Mouse (Mus musculus) retina, postnatal 7 days (tissue): ENCODE results near the gene Ctnna2.

Experiments used
- DNase-seq: peaks from one replicate; pipeline ENCODE4 v3.0.0-alpha.2; 2012; ENCODE audit warnings: low read depth, low spot score

Ctnna2 gene

DNA sequence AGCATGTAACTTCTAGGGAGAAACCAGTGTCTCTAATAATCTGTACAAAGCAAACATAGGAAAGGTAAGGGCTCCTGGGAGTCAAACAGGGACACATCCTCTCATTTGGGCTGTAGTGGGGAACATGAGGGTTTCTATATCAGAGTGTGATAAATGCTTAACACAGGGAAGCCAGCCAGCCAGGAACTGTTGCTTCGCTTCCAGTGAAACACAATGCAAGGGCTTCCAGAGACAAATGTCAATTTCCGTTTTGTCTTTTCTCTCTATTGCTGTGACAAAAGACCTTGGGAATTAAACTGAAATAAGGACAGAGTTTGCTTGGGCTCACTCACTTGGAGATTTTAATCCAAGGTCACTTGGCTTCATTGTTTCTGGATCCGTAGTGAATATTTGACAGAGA is 162.4 kb downstream of the Ctnna2 start:
- no peak for DNase-seq

DNA sequence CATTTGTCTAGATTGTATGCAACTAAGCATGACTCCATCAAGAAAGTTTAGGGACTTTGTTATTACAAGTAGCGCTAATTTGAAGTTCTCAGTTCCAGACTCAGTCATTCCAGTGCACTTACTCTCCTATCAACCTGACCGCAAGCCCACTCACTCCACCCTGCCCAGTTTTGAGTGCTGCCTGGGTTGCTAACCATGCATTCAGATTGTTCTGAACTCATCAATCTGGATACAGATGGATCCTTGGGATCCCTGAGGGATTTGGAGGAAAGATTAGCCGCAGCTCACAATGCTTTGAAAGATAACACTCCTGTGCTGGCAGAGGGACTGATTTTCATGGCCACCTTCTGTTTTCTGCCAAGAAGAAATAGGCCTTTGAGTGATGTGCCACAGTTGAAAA is 168.5 kb downstream of the Ctnna2 start:
- no peak for DNase-seq

DNA sequence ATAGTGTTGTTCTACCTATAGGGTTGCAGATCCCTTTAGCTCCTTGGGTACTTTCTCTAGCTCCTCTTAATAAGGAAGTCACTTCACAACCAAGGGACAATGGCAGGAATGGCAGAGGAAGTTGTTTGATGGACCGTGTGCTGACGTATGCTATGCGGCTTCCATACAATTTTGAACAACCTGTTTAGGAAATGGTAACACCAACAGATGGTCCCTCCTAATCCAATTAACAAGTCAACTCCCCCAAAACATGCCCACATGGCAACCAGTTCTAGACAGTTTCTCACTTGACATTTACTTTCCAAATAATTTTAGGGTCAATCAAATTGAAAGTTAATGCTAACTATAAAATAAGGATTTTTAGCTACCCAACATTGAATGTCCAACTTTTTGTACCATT is 176.9 kb downstream of the Ctnna2 start:
- no peak for DNase-seq

DNA sequence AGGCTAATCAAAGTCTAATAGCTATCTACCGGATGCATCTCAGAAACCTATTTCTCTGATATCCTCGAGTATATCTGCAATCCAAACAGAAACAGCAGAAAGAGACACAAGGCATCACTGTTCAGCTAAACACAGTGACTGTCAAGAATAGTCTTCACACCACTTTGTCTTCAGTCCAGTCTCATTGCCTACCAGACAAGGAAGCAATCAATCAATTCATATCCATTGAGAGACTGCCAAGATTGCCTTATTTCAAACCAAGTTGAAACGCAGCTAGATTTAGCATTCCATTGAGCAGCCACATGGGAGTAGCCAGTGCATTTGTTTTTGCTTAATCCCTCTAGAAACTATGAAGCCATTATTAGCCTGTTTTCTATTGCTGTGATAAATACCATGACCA is 196.2 kb downstream of the Ctnna2 start:
- no peak for DNase-seq

DNA sequence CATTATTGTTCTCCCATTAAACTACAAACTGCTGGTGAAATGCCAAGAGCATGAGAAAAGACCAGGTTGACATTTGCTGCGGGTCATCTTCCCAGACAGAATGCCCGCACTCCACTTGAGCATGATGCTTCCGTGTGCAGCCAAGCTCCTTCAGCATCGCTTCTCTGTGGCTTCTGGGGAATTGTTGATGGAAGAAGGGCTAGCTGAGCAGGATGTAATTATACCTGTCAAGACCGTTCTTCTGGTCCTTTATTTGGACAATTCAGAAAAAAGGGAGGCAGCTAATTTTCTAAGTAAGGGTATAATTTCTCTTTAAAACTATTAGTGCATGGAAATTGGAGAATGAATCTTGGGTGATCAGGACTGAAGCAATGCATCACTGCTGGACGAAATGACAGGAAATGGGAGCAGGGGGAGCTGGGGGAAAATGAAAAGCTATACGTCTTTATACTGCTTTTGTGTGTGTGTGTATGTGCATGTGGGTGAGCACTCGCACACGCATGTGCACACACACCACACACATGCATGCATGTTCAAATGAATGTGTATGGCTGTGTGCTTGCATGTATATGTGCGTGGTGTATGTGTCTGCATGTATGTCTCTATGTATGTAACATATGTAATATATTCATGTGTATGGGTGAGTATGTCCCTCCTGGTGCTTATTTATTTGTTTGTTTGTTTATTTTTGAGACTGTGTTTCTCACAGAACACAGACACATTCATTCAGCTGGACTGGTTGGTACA is 211.0 kb downstream of the Ctnna2 start:
- no peak for DNase-seq

DNA sequence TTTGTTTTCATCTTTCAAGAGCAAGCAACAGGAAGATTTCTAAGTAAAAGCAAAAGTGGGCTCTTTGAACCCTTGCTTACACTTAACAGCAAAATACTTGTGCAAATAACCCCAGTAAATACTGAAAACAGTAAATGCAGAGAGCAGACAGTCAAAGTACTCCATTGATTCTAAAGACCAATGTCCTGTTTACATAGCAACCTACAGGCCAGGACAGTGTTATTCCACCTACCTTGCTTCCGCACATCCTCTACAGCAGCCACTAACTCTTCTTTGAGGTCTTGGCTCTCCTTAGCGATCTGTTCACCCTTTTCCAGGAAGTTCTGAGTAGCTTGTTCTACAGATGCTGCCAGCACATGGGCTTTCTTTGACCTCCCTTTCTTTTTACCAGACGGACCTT is 221.3 kb downstream of the Ctnna2 start:
- no peak for DNase-seq

DNA sequence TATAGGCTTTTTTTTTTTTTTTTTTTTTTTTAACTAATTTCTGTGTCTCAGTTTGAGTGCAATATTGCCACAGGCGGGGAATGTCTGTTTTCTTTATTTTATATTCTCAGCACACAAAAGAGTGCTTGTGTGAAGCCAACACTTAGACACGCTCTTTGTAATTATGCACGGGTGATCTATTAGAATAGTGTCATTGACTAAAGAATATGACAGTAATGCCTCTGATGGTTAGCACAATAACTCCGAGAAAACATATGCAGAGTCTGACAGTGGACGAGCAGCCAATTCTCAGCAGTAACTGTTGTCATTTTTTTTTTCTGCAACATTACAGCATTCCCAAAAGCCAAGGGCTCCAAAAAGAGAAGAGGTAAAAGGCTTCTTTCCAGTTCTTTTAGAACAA is 234.1 kb downstream of the Ctnna2 start:
- DNase-seq = no peak

DNA sequence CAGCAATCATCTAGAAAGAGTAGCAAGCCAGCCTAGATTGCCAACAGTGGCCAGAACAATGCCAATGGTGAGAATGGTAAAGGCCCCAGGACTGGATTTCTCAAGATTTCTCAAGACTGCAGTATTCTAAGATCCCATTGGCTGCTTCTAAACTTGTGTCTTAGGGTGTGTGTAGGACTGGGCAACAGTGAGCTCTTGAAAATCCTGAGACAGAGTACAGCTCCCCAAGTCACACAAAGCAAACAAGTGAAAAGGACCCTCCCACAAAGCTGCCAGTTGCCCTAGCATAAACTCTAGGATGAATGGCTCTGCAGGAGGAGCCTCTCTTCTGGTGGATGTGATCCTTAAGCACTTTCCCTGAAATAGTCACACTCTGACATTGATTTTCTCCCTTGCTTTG is 235.8 kb downstream of the Ctnna2 start:
- DNase-seq = no peak

DNA sequence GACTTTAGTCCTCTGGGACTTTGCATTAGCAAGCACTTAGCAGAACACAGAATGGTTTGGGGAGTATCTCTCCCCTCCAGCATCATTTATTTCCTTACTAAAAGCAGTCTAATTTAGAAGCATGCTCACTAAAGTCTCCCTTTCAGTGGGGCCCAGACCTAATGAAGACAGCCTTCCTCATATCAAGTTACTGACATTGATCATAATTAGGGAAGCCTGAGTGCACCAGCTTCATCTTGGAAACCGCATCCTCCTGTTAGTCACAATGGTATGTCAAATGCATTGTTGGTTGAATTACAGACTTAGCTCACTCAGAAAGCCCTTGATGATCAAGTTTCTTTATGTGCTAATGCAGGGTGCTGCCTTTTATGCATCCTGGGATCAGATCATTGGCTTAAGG is 236.5 kb downstream of the Ctnna2 start:
- no peak for DNase-seq

DNA sequence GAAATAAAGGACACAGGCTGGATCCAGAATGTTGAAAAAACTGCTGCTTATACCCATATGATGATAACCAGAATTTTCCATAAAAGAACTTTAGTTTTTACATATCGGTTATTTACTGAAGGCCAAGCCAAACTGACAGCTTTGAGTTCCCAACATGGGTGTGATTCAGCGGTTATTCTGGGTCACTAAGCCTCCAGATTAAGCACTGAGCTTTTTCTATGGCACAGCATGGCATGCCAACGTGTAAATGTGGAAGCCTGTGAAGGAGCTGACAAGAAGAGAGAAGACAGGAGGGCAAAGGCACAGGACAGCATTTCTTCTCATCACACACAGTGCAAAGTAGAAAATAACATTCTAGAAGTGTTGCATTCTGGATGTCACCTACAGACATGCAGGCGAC is 240.9 kb downstream of the Ctnna2 start:
- DNase-seq = no peak

DNA sequence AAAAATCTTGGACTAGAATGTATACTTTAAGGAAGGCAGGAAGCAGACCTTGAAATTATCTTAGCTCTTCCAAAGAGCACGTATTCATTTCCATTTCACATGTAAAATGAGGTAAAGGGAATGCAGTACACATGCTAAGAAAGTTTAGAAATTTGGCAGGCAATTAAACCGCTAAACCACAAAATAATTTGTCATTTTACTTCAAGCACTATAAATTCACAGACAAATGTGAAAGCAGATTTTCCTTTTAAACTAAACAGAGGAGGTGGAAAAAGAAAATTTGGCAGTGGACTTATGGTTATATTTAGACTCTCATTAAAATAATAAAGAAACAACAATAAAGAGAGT is 254.6 kb downstream of the Ctnna2 start:
- no peak for DNase-seq

DNA sequence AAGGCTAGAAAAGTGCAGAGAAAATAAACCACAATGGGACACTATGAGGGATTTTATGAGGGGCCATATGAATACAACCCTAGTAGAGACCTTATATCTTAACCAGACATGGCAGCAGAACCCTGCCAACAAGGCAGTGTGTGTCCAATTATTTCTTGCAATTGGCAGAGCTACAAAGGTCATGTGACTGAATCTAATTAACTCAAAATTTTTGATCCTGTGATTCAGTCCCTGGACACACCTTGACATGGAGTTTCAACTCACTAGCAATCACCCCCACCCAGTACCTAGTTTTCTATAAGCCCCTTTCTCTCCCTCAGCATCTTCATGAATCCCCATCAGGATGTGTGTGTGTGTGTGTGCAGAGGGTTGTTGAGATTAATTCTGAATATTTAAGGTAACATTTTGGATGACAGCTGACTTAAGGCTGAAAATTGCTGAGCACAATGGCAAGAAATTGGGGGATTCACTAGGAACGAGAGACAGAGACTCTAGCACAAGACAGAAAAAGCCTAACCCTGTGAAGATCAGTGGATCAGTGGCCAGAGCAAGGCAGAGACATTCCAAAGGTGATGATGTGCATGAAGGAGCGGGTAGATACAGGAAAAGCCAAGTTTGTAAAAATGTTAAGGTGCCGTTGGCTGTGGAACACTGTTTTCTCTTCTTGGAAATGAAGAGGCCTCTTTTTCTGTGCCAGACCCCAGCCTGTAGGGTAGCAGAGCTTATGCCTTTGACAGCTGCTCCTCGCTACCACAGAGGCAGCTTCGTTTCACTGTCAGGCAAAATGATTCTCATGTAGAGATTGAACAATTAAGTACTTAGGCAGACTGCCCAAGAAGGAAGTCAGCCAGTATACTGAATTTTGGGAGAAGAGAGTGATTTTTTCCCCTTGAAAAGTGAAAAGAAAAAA is 255.2 kb downstream of the Ctnna2 start:
- no peak for DNase-seq

DNA sequence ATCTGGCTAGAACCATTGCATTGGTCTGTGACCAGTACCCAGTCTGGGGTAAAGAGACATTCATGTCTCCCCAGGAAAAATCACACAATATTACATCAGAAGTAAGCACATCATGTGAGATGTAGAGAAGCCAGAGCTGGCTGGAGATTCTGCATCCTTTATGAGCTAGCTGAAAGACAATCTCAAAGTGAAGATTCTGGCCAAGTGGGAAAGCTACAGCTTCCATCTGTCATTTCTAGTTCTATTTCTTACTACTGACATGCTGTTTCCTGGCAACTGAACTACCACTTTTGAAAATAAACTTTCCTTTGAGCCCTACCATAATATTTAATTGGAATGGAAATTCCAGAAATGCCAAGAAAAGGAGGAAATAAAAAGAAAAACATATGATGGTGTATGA is 285.4 kb downstream of the Ctnna2 start:
- no peak for DNase-seq

DNA sequence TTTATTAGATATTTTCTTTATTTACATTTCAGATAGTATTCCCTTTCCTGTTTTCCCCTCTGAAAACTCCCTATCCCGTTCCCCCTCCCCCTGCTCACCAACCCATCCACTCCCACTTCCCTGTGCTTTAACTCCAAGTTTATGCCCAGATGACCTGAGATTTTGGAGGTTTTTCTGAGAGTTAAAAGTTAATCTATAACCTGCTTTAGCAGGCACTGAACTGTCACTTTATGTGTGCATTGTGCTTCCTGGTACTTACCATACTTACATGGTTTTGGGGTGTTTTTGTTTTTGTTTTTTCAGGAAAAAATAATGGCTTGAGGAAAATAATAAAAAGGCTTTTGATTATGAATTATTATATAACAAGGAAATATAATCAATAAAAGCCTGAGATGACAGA is 292.3 kb downstream of the Ctnna2 start:
- no peak for DNase-seq

DNA sequence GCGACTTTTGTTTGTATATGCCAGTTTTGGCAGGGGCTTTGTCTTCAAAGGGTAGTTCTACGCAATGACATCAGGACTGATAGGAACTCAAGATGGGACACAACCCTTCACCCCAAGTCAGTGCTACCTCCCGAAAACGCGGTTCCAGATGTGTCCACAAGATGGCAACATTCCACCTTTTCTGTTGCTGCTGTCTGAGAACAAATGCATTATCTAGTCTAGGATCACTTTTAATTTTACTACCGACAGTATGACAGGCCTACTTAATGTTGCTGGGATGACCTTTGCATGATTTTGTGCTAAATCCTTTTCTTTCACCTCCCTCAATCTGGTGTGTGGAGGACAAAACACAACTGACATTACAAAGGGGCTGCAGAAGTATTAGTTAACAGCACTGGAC is 329.4 kb downstream of the Ctnna2 start:
- DNase-seq = peak; percentile 35

DNA sequence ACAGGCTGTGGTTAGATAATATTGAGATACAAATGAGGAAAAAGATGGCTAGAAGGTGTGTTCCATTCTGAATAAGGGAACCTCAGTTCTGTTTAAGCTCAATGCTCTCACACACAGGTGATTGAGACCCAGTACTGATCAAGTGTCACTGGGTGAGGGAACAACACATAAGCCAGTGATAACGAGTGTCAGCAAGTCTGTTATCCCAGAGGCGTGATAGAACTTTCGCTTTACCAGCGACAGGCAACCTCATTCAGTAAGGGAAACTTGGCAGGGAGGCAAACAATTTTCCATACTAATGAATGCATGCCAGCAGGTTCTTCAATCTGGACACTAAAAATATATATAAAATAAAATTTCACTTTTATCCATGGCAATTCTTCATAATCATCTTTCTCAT is 334.9 kb downstream of the Ctnna2 start:
- no peak for DNase-seq

DNA sequence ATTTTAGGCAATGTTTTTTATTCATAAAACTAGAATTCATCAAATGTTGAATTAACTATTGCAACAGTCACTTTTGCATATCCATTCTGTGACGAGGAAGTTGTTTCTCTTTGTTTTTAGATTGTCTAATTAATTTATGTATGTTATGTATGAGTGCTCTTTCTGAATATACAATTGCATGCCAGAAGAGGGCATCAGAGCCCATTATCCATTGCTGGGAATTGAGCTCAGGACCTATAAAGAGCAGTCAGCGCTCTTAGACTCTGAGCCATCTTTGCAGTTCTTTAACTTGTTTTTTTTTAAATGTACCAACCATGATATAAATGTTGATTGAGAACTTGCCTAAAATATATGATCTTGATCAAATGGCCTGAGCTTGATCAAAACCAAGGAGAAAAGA is 340.7 kb downstream of the Ctnna2 start:
- DNase-seq = no peak

DNA sequence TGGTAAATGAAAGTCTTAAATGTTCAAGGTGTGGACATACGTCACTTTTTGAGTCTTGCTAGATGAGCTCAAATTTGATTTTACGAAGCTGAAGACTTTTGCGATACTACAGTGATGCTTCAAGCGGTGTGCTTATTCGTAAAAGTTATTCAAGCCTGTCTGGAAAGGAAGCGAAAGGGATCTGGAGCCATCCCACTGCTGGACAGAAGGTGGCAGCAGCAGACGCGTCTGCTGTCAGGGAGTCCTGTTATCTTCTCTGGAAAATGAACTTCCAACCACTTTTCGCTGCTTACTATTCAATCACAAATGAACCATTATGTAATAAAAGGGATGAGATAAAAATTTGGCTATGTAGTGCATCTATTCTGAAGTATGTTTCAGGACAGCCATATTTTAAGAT is 345.5 kb downstream of the Ctnna2 start:
- DNase-seq = peak; percentile 13

DNA sequence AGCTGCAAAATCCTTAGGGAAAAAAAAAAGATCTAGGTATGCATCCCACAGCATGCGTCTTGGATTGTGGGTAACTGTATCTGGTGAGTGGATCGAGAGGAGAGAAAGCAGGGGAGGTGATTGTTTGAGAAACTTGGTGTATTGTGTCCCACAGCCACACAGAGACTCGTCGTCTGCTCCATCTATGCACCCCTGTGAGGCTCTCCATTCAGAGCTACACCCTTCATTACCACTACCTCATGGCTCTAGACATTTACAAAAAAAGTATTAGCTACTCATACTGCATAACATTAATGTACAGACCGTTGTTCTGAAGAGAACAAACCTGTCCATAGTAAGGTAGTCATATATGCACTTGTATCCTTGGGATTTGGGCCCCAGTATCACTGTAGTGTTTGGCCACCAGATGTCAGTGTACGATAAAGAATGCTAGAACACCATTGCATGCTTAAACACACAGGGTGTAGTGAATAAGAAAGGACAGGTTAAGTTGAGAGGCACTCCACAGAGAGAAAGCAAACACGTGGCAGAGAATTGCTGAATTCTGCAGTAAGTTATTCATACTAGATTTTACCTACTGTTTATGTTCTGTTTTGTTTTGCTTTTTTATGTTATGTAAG is 350.8 kb downstream of the Ctnna2 start:
- DNase-seq = peak; percentile 29

DNA sequence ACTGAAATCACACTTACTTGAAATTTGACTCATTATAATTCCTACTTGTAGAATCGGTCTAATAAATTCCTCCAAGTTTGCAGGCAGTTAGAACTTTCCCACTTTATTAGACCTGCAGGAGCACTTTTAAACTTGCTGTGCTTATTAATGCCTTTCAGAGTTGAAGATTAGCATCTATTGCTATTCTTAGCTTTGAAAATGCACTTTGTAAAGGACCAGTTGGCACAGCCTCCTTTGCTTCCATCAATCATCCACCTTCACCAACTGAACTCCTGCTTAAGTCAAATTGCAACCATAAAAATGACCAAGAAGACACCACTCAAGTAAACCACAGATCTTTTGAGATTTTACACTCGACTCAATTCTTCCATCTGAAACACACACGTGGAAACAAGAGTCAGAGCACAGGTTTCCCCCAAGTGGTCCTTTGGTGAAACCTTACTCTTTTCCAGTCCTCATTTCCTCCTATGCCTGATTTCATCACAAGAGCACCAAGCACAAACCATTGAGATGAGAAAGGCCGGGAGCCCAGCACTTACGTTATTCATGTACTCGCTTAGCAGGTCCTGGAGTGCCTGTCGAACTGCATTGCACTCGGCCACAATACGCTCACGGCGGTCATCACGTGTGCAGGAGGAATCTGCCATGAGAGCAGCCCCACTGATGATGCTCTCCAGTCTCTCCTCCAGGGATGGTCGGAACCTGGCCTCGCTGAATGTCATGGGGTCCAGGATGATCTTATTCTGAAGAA is 374.7 kb downstream of the Ctnna2 start:
- DNase-seq = no peak

DNA sequence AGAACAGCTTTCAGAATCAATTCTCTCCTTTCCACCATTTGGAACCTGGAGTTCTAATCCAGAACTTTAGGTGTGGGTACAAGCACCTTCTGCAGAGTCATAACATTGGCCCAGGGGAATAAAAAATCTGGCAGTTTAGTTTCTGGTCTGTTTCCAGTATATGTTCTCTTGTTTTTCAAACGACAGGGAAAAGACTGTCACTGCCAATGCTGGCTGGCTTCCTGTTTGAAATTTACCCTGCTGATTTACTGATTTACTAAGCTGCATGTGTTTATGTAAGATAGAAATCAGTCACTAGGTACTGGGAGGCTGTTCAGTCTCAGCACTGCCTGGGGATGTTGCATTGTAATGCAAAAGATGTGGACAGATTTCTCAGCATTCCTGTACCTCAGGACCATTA is 375.6 kb downstream of the Ctnna2 start:
- no peak for DNase-seq

DNA sequence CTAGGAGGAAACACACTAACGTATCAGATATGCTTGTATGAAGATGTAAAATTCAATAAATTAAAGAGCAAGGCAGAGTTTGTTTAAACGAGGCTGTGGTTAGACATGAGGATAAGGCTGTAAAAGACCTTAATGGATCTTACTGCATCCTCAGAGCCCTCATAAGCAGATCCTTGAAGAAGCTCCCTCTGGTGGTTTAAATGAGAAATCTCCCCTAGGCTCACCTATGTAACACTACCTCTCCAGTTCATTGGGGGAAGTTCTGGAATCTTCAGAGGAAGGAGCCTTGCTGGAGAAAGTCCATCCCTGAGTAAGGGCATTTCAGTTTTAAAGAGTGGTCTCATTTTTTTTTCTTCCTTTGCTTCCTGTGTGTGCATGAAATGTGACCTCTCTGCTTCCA is 380.3 kb downstream of the Ctnna2 start:
- no peak for DNase-seq
